Mouse (Mus musculus) CD4-positive, CD25-positive, alpha-beta regulatory T cell, adult 9 weeks (primary cell): ENCODE results near the gene Brsk2. TPM values are rescaled to one million over a fixed set of nuclear protein-coding genes. Genes with fewer than 3 reads are reported as not detected.

Source experiments
- polyA plus RNA-seq: library from polyadenylated mRNA; unstranded; fragments of 100-300 nt; shearing (Covaris generic); gene quantifications from one replicate; pipeline ENCODE4 v1.2.1, GENCODE M21; 2017

The Brsk2 gene
- polyA plus RNA-seq = 0.68 TPM

DNA sequence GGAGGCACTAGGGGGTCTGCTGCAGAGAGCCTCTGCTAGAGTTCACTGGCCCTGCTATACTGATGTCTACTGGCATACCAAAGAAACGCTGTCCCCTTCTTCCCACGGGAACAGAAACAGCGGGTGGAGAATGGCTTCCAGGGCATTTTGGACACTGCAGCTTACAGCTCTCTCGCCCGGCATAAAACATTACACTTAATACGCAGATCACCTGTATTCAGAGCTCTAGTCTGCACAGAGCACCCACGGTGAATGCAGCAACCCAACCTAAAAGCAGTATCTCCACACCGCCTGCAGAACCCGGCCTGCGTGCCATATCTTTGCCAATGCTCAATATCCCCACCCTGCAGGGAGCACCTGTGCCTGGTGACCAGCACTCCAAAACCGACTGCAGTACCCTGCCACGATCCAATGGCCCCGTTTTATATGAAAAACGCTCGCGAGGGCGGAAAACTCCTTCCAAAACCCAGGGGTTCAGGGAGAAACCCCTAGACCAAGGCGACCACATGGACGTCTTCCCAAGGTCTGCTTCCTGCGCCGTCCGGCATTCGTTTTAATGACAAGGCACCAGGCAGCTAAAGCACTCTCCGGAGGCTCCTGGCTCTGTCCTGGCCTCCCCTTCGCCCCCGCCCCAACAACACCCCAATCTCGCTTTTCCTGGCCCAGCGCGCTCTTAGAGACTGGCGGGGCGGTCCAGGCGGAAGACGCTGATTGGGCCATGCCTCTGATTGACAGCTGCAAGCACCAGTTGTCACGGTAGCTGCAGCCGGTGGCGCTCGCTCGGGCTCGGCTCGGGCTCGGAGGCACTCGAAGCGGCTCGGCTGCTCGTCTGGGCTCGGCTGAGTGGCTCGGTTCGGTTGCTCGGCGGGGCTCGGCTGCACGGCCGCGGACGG is at the start of gene Brsk2:
Gene Brsk2 (plus strand): TSS at position 846 of the 893 bp plus-strand sequence.

DNA sequence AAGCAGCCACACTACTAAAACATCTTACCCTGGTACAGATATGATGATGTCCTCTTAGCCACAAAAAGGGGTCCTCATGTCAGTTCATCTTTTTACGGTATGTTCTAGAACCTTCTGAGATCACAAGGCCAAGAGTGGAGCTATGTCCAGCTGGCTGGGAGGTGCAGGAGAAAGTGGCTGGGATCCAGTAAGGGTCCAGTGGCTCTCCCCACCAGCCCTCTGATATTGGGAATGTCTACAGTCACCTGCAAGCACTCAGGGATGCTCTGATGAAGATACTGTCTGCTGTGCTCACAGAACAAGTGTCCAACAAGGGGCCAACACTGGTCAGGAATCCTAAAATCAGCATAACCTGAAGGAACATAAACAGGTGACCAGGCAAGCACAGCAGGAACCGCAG is 31.1 kb upstream of the Brsk2 start, which contains the start of gene Tollip:
Gene Tollip (minus strand): TSS at position 101 of the 400 bp plus-strand sequence.

Other genes starting within 250 kb of the Brsk2 start
- gene Muc5ac, start 160.8 kb upstream of the Brsk2 start, polyA plus RNA-seq = not detected
- not detected for gene Muc5b, start 110.7 kb upstream of the Brsk2 start, polyA plus RNA-seq
- 54.9 TPM for gene Tollip, start 31.2 kb upstream of the Brsk2 start, polyA plus RNA-seq
- gene Mob2, start 111.3 kb downstream of the Brsk2 start, polyA plus RNA-seq = 91.6 TPM
- not detected for gene Dusp8, start 146.1 kb downstream of the Brsk2 start, polyA plus RNA-seq
- gene Gm45618, start 171.0 kb downstream of the Brsk2 start, polyA plus RNA-seq = not detected
- gene Gm39115, start 186.3 kb downstream of the Brsk2 start, polyA plus RNA-seq = not detected
- not detected for gene Gm45337, start 194.9 kb downstream of the Brsk2 start, polyA plus RNA-seq
- not detected for gene Gm29735, start 207.4 kb downstream of the Brsk2 start, polyA plus RNA-seq
- gene Gm4553, start 216.0 kb downstream of the Brsk2 start, polyA plus RNA-seq = not detected
- gene Krtap5-2, start 226.3 kb downstream of the Brsk2 start, polyA plus RNA-seq = not detected
- not detected for gene Gm10153, start 240.6 kb downstream of the Brsk2 start, polyA plus RNA-seq